Mouse (Mus musculus): Measurements from ENCODE around the gene Tmem267. TPM values are rescaled to one million over a fixed set of nuclear protein-coding genes. Genes with fewer than 3 reads are reported as not detected.

The Tmem267 gene
- 3.9 TPM for polyA plus RNA-seq (2012; fragmentation: generic; extraction: Trizol)
- long read RNA-seq, experiment 1, partial matches to known transcripts, result 0 of 3 reads
- long read RNA-seq, experiment 1, other reads (novel, unspliced or antisense), result 1 of 3 reads
- long read RNA-seq, experiment 2, transcript Tmem267-205 (3 exons, 1,789 nt), result major isoform, 6 of 7 reads
- long read RNA-seq, experiment 2, partial matches to known transcripts, result 0 of 7 reads
- long read RNA-seq, experiment 2, other reads (novel, unspliced or antisense), result 0 of 7 reads

DNA sequence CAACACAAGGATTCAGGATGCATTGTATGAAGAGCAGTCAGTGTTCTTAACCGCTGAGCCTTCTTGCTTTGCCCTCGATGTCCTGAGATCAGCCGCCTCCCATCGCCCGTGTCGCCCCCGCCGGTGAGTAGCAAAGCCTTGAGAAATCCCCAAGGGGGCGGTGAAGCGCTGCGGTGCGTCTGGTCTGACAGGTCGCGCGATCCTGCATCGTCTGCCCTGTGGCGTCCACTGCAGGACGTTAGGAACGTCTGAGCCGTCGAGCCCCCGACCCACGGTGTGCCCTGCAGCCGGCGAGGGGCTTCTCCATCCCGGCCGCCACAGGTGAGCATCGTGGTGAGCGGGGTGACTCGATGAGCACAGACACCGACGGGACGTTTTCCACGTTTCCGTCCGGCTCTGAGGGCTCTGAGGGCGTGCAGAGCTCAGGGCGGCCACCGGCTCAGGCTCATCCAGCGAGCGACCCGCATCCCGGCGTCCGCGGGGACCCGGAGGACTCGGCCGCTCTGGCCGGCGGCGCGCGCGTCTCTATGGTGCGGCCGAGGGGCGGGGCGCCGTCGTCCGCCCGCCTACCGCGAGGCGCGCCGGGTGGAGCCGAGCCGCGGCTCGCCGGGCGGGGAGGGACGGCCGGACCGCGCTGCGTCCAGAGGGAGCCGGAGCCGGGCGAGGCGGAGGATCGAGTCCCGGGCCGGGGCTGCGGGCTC is at the start of gene Tmem267, which contains the start of gene 3110070M22Rik:
Gene Tmem267 (plus strand): TSS at position 160 of the 701 bp plus-strand sequence.
Gene 3110070M22Rik (minus strand): TSS at position 504 of the 701 bp plus-strand sequence.
- TF ChIP-seq CTCF (IDR thresholded peaks at IDR 0.05; ENCODE audit: control insufficient read depth, insufficient read depth, insufficient read length) (peak; percentile 14), FOSL1 (IDR thresholded peaks at IDR 0.05; ENCODE audit: insufficient read depth, low read length, poor library complexity, severe bottlenecking) (no peak), MYOD1 (IDR thresholded peaks at IDR 0.05; ENCODE audit: control insufficient read depth, insufficient read length, low read depth) (no peak)
- no peak within 1 kb of the TSS for H3K4me3 ChIP-seq (ENCODE audit: insufficient read depth, poor library complexity, severe bottlenecking)
- H3K36me3 ChIP-seq (ENCODE audit: control insufficient read depth, insufficient read depth), result peaks cover 9% of the 10 kb centered on the region

DNA sequence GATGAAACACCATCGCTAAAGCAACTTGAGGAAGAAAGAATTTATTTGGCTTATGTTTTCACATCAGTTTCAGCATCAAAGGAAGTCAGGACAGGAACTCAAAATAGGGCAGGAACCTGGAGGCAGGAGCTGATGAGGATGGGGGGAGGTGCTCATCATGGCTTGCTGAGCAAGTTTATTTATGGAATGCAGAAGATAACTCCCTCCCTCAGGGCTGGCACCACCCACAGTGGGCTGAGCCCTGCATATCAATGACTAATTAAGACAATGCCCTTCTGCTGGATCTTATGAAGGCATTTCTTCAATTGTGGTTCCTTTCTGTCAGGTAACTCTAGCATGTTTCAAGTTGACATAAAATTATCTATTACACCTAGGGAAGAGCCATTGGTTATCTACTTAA is 45.6 kb upstream of the Tmem267 start:
- no peaks in the 10 kb centered on the region for H3K27me3 ChIP-seq (ENCODE audit: control insufficient read depth, insufficient read depth, insufficient read length)
- H3K79me3 ChIP-seq (ENCODE audit: low read depth), result peaks cover 4% of the 10 kb centered on the region
- H3K79me2 ChIP-seq (ENCODE audit: control insufficient read depth, insufficient read depth), result peaks cover 6% of the 10 kb centered on the region
- H3K4me3 ChIP-seq (ENCODE audit: insufficient read depth, poor library complexity, severe bottlenecking), result no peak overlapping the region
- H3K36me3 ChIP-seq (ENCODE audit: control insufficient read depth, insufficient read depth), result peaks cover 85% of the 10 kb centered on the region
- TF ChIP-seq CTCF (IDR thresholded peaks at IDR 0.05; ENCODE audit: control insufficient read depth, insufficient read depth, insufficient read length), result no peak
- no peak for TF ChIP-seq MAX (IDR thresholded peaks at IDR 0.05)
- no peak for TF ChIP-seq FOSL1 (IDR thresholded peaks at IDR 0.05; ENCODE audit: insufficient read depth, low read length, poor library complexity, severe bottlenecking)
- no peak for TF ChIP-seq USF1 (IDR thresholded peaks at IDR 0.05; ENCODE audit: low read depth)
- no peak for TF ChIP-seq CEBPB (IDR thresholded peaks at IDR 0.05; ENCODE audit: low read depth)
- H3ac ChIP-seq (ENCODE audit: control insufficient read depth, insufficient read length, low read depth), result no peak overlapping the region

More for the DNA sequence above, at the start of gene Tmem267, which contains the start of gene 3110070M22Rik:
- H3ac ChIP-seq (ENCODE audit: control insufficient read depth, insufficient read length, low read depth), result peak within 1 kb of the TSS; percentile 83
- H3K79me3 ChIP-seq (ENCODE audit: low read depth), result no peaks in the 10 kb centered on the region
- H3K27me3 ChIP-seq (ENCODE audit: control insufficient read depth, insufficient read depth, insufficient read length), result no peaks in the 10 kb centered on the region
- H3K79me2 ChIP-seq (ENCODE audit: control insufficient read depth, insufficient read depth), result no peaks in the 10 kb centered on the region

DNA sequence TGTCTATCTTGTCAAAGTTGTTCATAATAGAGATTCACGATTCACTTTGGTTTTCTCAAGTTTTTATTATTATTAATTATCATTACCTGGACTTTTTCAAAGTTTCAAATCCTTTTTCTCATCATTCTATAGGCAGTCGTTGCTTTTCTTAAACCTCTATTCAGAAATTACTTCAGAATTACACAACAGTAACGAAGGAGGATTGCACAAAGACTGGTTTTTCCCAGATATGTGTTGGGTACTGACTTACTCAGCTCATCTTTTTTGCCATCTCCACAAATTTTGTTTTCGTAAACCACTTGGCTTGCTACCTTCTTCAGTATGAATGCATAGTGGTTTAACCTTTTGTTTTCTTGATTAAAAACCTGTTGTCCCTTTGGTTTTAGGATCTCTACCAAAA is 34.3 kb upstream of the Tmem267 start:
- H3K79me2 ChIP-seq (ENCODE audit: control insufficient read depth, insufficient read depth), result no peaks in the 10 kb centered on the region
- peaks cover 73% of the 10 kb centered on the region for H3K36me3 ChIP-seq (ENCODE audit: control insufficient read depth, insufficient read depth)
- H3K27me3 ChIP-seq (ENCODE audit: control insufficient read depth, insufficient read depth, insufficient read length), result no peaks in the 10 kb centered on the region
- H3K79me3 ChIP-seq (ENCODE audit: low read depth), result no peaks in the 10 kb centered on the region
- H3ac ChIP-seq (ENCODE audit: control insufficient read depth, insufficient read length, low read depth), result no peak overlapping the region
- no peak overlapping the region for H3K4me3 ChIP-seq (ENCODE audit: insufficient read depth, poor library complexity, severe bottlenecking)
- TF ChIP-seq FOSL1 (IDR thresholded peaks at IDR 0.05; ENCODE audit: insufficient read depth, low read length, poor library complexity, severe bottlenecking) (no peak), MYOD1 (IDR thresholded peaks at IDR 0.05; ENCODE audit: control insufficient read depth, insufficient read length, low read depth) (no peak), MYOG (IDR thresholded peaks at IDR 0.05; ENCODE audit: control insufficient read depth, extremely low read depth, insufficient read length) (no peak), CTCF (IDR thresholded peaks at IDR 0.05; ENCODE audit: control insufficient read depth, insufficient read depth, insufficient read length) (no peak), USF1 (IDR thresholded peaks at IDR 0.05; ENCODE audit: low read depth) (no peak), CEBPB (IDR thresholded peaks at IDR 0.05; ENCODE audit: low read depth) (no peak), MAX (IDR thresholded peaks at IDR 0.05) (no peak)

DNA sequence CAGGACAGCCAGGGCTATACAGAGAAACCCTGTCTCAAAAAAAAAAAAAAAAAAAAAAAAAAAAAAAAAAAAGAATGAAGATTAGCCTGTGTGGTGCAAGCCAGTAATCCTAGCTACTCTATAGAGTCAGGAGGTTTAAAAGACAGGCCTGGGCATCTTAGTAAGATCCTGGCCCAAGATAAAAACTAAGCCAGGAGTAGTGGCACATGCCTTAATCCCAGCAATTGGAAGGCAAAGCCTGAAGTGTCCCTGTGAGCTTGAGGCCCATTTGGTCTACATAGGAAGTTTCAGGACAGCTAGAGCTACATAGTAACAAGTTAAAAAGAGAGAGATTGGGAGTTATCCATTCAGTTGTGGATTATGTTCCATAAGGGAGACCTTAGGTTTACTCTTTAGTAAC is 32.8 kb upstream of the Tmem267 start:
- Histone ChIP-seq H3K27me3 (ENCODE audit: control insufficient read depth, insufficient read depth, insufficient read length) (no peaks in the 10 kb centered on the region), H3ac (ENCODE audit: control insufficient read depth, insufficient read length, low read depth) (no peak overlapping the region), H3K4me3 (ENCODE audit: insufficient read depth, poor library complexity, severe bottlenecking) (no peak overlapping the region), H3K79me2 (ENCODE audit: control insufficient read depth, insufficient read depth) (no peaks in the 10 kb centered on the region), H3K79me3 (ENCODE audit: low read depth) (no peaks in the 10 kb centered on the region), H3K36me3 (ENCODE audit: control insufficient read depth, insufficient read depth) (peaks cover 62% of the 10 kb centered on the region)
- TF ChIP-seq FOSL1 (IDR thresholded peaks at IDR 0.05; ENCODE audit: insufficient read depth, low read length, poor library complexity, severe bottlenecking), result no peak
- TF ChIP-seq MAX (IDR thresholded peaks at IDR 0.05), result no peak
- TF ChIP-seq MYOG (IDR thresholded peaks at IDR 0.05; ENCODE audit: control insufficient read depth, extremely low read depth, insufficient read length), result no peak
- no peak for TF ChIP-seq CTCF (IDR thresholded peaks at IDR 0.05; ENCODE audit: control insufficient read depth, insufficient read depth, insufficient read length)
- no peak for TF ChIP-seq CEBPB (IDR thresholded peaks at IDR 0.05; ENCODE audit: low read depth)
- TF ChIP-seq USF1 (IDR thresholded peaks at IDR 0.05; ENCODE audit: low read depth), result no peak
- no peak for TF ChIP-seq MYOD1 (IDR thresholded peaks at IDR 0.05; ENCODE audit: control insufficient read depth, insufficient read length, low read depth)

DNA sequence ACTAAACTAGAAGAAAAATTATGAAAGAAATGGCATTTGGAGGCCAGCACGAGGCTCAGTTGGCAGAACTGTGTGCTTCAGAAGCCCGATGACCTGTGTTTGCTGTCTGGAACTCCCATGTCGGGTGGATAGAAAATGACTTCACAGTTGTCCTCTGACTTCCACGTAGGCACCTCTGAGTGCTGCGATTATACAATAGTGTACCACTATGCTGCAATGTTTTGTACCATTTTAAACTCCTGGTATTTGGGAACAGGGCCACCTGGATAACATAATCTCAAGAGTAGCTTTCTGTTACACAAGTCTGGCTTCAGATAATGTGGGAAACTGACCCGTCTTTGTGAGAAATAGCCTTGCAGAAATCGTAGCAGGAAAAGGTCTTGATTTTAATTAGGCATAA is 31.5 kb upstream of the Tmem267 start:
- H3K27me3 ChIP-seq (ENCODE audit: control insufficient read depth, insufficient read depth, insufficient read length), result no peaks in the 10 kb centered on the region
- H3K4me3 ChIP-seq (ENCODE audit: insufficient read depth, poor library complexity, severe bottlenecking), result no peak overlapping the region
- H3ac ChIP-seq (ENCODE audit: control insufficient read depth, insufficient read length, low read depth), result no peak overlapping the region
- no peaks in the 10 kb centered on the region for H3K79me3 ChIP-seq (ENCODE audit: low read depth)
- no peaks in the 10 kb centered on the region for H3K79me2 ChIP-seq (ENCODE audit: control insufficient read depth, insufficient read depth)
- no peak for TF ChIP-seq MYOD1 (IDR thresholded peaks at IDR 0.05; ENCODE audit: control insufficient read depth, insufficient read length, low read depth)
- TF ChIP-seq CEBPB (IDR thresholded peaks at IDR 0.05; ENCODE audit: low read depth), result no peak
- no peak for TF ChIP-seq MYOG (IDR thresholded peaks at IDR 0.05; ENCODE audit: control insufficient read depth, extremely low read depth, insufficient read length)
- no peak for TF ChIP-seq CTCF (IDR thresholded peaks at IDR 0.05; ENCODE audit: control insufficient read depth, insufficient read depth, insufficient read length)
- H3K36me3 ChIP-seq (ENCODE audit: control insufficient read depth, insufficient read depth), result peaks cover 50% of the 10 kb centered on the region
